Mouse (Mus musculus) embryonic facial prominence, embryonic 11.5 days (tissue): ENCODE results near the gene Nos1ap. TPM values are rescaled to one million over a fixed set of nuclear protein-coding genes. Genes with fewer than 3 reads are reported as not detected.
A peak's percentile ranks its signal among the peaks of the same experiment; 100 is the strongest.

Experiments
- ATAC-seq: fragments of 200-750 bp; cut with Nextera tagmentation; replicated peaks from 2 replicates; pipeline ENCODE4 v1.8.0; 2017; ENCODE audit warnings: low read depth; ENCODE audit not compliant: insufficient number of reproducible peaks, low FRiP score, low TSS enrichment
- DNase-seq: peaks from one replicate; pipeline ENCODE4 v3.0.0-alpha.2; 2015; ENCODE audit warnings: low spot score
- H3K27ac ChIP-seq: fragments of 300-500 bp; sonication (generic); replicated peaks from 2 replicates; pipeline ENCODE4 v1.5.1; 2014; ENCODE audit warnings: mild to moderate bottlenecking, low read depth, low read length, control low read depth
- H3K27me3 ChIP-seq: fragments of 300-500 bp; sonication (generic); 2 replicates; pipeline ENCODE4 v1.6.1; 2014; ENCODE audit warnings: mild to moderate bottlenecking, low read length, moderate library complexity, mixed read lengths; ENCODE audit not compliant: control insufficient read depth, insufficient read depth
- H3K36me3 ChIP-seq: fragments of 300-500 bp; sonication (generic); replicated peaks from 2 replicates; pipeline ENCODE4 v1.6.1; 2014; ENCODE audit warnings: low read depth, mild to moderate bottlenecking, low read length, moderate library complexity, mixed read lengths; ENCODE audit not compliant: control insufficient read depth, insufficient read depth
- H3K4me1 ChIP-seq: fragments of 300-500 bp; sonication (generic); 2 replicates; pipeline ENCODE4 v1.6.1; 2014; ENCODE audit warnings: low read length, mixed read lengths; ENCODE audit not compliant: control insufficient read depth, insufficient read depth
- H3K4me2 ChIP-seq: fragments of 300-500 bp; sonication (generic); 2 replicates; pipeline ENCODE4 v1.6.1; 2014; ENCODE audit warnings: low read depth, mild to moderate bottlenecking, control low read depth, low read length, moderate library complexity
- H3K4me3 ChIP-seq: fragments of 300-500 bp; sonication (generic); 2 replicates; pipeline ENCODE4 v1.5.1; 2014; ENCODE audit warnings: low read depth, low read length, control low read depth
- H3K9ac ChIP-seq: fragments of 300-500 bp; sonication (generic); replicated peaks from 2 replicates; pipeline ENCODE4 v1.6.1; 2014; ENCODE audit warnings: mild to moderate bottlenecking, control low read depth, low read length
- H3K9me3 ChIP-seq: fragments of 300-500 bp; sonication (generic); replicated peaks from 2 replicates; pipeline ENCODE4 v1.6.1; 2016; ENCODE audit warnings: mild to moderate bottlenecking, low read length, inconsistent platforms, mixed read lengths; ENCODE audit not compliant: control insufficient read depth
- WGBS: fragments of 180-500 bp; shearing (Covaris S2); extraction: QIAGEN DNeasy Blood & Tissue Kit; methylation state at CpG from one replicate; pipeline ENCODE4 v1.1.7; 2014; 5-methylcytosine and 5-hydroxymethylcytosine counted together
- polyA plus RNA-seq: library from polyadenylated mRNA; unstranded; fragments of >200 nt; fragmentation: Nextera tagmentation; extraction: Ambion mirVana; gene quantifications from 2 replicates; pipeline ENCODE4 v1.2.1, GENCODE M21; 2014

Nos1ap gene
- polyA plus RNA-seq, 1 experiment from 2014 or later = 5.1 TPM

DNA sequence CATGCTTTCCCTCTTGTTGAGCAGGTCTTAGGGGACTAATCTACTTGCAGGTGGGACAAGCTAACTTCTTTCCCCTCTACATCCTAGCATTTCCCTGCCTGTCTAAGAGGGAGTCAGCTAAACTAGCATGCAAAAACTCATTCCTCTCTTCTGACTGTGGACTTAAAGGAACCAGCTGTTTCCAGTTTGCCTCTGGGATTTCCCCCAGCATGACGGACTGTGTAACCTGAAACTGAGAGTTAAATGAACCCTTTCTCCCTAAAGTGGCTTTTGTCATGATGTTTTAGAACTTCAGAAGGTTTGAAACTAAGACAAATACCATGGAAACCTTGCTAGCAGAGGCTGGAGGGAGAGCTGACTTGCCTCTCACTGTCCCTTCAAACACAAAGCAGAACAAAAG is 127.5 kb downstream of the Nos1ap start:
- Histone ChIP-seq H3K9ac (no peak overlapping the region), H3K4me2 (no peak overlapping the region), H3K27me3 (no peaks in the 10 kb centered on the region), H3K36me3 (no peaks in the 10 kb centered on the region), H3K27ac (no peak overlapping the region), H3K4me3 (no peak overlapping the region), H3K9me3 (no peaks in the 10 kb centered on the region), H3K4me1 (no peaks in the 10 kb centered on the region)
- WGBS = 13% methylated on average over 1 of the region's 1 CpGs
- no peak for ATAC-seq
- DNase-seq = peak; percentile 55

DNA sequence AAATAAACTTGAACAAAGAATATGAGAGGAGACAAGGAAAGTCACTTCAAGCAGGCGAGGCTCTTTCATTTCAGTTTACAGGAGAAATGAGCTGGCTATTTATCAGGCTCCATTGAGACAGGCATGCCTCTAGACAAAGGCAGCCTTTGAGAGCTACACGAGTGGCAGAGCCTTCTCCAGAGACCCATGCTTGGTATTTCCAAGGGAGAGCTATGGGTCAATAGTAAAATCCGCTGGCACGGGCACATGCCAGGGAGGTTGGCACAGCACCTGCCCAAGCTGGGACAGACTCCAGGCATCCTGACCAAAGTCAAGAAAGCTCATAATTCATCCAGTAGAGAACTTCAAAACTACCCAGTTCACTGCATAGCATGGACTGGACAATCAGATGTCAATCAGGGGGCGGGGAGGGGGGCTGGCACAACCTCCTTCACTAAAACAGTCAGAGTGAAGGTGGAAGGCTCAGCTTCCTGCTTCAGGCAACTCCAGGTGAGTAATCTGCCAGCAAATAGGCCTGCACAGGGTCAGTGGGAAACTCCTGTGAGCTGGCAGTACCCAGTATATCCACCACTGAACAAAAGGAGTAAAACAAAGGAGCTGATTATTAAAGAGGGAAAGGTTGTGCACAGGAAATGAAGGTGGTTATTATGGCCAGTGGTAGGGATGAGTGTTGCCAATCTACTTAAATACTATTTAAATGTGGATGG is 129.6 kb downstream of the Nos1ap start:
- Histone ChIP-seq H3K36me3 (no peaks in the 10 kb centered on the region), H3K27ac (no peak overlapping the region)
- no peak for ATAC-seq

DNA sequence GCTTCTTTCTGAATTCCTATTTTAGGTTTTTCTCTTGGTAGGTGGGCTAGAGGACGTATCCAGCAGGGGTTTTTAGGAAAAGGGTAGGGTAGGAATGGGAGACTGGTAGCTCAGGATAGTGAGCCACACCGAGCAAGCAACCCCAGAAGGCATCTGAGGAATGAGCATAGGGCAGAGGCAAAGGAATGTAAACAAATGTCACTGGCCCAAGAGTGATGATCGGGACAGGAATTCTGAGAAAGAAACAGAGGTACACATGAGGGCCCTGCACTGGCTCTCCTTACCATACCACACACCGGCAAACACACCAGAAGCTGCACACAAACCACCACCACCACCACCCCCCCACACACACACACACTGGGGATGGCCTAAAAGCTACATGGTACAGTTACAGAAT is 132.0 kb downstream of the Nos1ap start:
- no peak for ATAC-seq
- Histone ChIP-seq H3K9ac (no peak overlapping the region), H3K4me1 (no peaks in the 10 kb centered on the region), H3K27me3 (no peaks in the 10 kb centered on the region), H3K36me3 (no peaks in the 10 kb centered on the region), H3K4me2 (no peak overlapping the region), H3K9me3 (no peaks in the 10 kb centered on the region), H3K4me3 (no peak overlapping the region), H3K27ac (no peak overlapping the region)
- no peak for DNase-seq
- WGBS = 35% methylated on average over 4 of the region's 4 CpGs

More for the DNA sequence above, 129.6 kb downstream of the Nos1ap start:
- DNase-seq = no peak
- H3K9ac ChIP-seq = no peak overlapping the region
- WGBS = 69% methylated on average over 5 of the region's 5 CpGs
- no peaks in the 10 kb centered on the region for H3K27me3 ChIP-seq
- H3K9me3 ChIP-seq = no peaks in the 10 kb centered on the region
- no peaks in the 10 kb centered on the region for H3K4me1 ChIP-seq
- H3K4me2 ChIP-seq = no peak overlapping the region
- no peak overlapping the region for H3K4me3 ChIP-seq

DNA sequence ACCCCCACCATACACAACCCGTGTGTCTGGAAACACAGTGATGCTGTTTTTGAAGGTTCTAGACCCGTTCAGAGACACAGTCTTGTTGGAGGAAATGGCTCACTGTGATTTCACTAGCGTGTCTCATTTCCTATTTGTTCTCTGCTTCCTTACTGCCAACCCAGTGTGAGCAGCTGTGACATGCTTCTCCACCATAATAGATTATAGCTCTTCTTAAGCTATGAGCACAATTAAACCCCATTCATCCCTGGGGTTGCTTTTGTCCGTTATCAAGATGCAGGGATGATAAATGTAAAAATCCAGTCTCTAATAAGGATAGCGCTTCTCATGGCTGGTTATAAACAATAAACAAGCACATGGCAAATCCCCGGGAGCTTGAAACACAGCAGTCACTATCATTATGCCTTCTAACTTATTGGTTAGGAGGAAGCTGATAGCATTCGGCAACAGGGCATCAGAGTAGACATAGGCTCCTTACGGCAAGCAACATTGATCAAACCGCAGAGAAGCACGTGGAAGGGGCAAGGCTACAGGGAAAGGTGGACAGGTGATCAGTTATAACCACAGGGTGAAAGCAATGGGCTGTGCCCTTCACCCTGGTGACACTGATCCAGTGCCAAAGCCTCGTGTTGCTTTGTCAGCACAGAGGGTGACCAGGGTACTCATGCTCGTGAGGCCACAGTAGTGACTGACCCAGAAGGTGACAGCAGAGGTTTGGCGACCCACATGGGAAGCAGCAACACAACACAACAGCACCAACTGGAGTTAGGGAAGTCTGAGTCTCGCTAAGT is 133.6 kb downstream of the Nos1ap start:
- ATAC-seq = no peak
- H3K9ac ChIP-seq = no peak overlapping the region
- DNase-seq = no peak
- H3K9me3 ChIP-seq = no peaks in the 10 kb centered on the region
- H3K27me3 ChIP-seq = no peaks in the 10 kb centered on the region
- H3K4me3 ChIP-seq = no peak overlapping the region
- H3K4me2 ChIP-seq = no peak overlapping the region
- H3K36me3 ChIP-seq = no peaks in the 10 kb centered on the region
- H3K4me1 ChIP-seq = no peaks in the 10 kb centered on the region
- 90% methylated on average over 14 of the region's 14 CpGs for WGBS
- H3K27ac ChIP-seq = no peak overlapping the region

DNA sequence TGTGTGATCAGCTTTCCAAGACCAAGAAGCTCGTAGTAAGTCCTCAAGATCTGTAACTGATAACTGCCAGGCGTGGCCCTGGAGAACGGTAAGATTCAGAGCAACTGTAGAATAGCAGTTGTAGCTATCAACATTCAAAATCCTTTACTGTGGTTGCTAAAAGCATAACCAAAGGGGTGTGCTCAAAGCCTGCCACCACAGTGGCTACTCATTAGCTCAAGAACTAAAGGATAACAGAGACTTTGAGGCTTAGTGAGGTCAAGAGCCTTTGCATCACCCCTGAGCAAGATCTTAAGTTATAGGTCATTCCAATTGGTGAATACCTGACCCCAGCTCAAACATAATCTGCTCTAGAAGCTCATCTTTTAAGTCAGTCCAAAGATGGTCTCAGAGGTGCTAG is 134.3 kb downstream of the Nos1ap start:
- Histone ChIP-seq H3K27ac (no peak overlapping the region), H3K4me3 (no peak overlapping the region), H3K27me3 (no peaks in the 10 kb centered on the region), H3K4me1 (no peaks in the 10 kb centered on the region), H3K9ac (no peak overlapping the region), H3K36me3 (no peaks in the 10 kb centered on the region), H3K9me3 (no peaks in the 10 kb centered on the region), H3K4me2 (no peak overlapping the region)
- no peak for DNase-seq
- no peak for ATAC-seq
- WGBS = 90% methylated on average over 3 of the region's 3 CpGs

DNA sequence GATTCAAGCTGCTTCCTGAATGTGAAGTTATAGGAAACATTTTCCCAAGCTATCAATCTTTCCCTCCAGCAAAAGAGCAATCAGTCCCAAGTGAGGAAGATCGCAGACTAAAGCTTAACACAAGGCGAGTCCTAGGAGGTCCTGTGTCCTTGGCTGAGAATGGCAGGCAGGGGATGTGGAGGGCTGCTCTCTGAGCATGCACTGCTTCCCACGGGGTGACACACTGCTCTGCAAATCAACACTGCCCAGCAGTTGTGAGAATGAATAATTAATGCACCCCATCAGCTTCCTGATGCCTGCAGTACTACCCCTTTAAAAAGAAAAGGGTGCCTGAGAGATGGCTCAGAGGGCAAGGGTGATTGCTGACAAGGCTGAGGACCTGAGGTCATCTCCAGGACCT is 136.2 kb downstream of the Nos1ap start:
- no peak for ATAC-seq
- no peaks in the 10 kb centered on the region for H3K9me3 ChIP-seq
- no peaks in the 10 kb centered on the region for H3K36me3 ChIP-seq
- no peaks in the 10 kb centered on the region for H3K27me3 ChIP-seq
- no peaks in the 10 kb centered on the region for H3K4me1 ChIP-seq
- no peak overlapping the region for H3K27ac ChIP-seq
- DNase-seq = no peak
- no peak overlapping the region for H3K4me3 ChIP-seq
- WGBS = 67% methylated on average over 3 of the region's 3 CpGs
- no peak overlapping the region for H3K4me2 ChIP-seq
- no peak overlapping the region for H3K9ac ChIP-seq

DNA sequence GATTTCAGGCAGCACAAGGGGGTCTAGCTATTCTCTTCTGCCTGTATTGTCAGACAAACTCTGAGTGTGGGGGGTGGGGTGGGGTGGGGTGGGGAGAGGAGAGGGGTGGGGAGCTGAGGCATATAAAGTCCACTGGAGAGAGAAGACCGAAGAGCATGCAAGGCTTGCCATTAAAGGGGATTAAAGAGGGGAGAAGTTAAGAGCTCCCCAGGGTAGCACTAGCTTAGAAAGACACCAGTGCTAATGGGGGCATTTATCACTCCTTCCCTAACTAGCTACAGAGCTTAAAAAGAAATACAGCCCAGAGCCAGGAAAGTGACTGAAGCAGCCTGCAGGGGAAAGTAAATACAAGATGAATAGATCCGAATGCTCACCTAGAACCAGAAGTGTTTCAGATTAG is 141.4 kb downstream of the Nos1ap start:
- no peak for DNase-seq
- 30% methylated on average over 2 of the region's 2 CpGs for WGBS
- ATAC-seq = no peak
- H3K4me2 ChIP-seq = no peak overlapping the region
- H3K9ac ChIP-seq = no peak overlapping the region
- no peak overlapping the region for H3K4me3 ChIP-seq
- H3K9me3 ChIP-seq = no peaks in the 10 kb centered on the region
- H3K4me1 ChIP-seq = no peaks in the 10 kb centered on the region
- no peaks in the 10 kb centered on the region for H3K36me3 ChIP-seq
- H3K27me3 ChIP-seq = no peaks in the 10 kb centered on the region
- no peak overlapping the region for H3K27ac ChIP-seq

DNA sequence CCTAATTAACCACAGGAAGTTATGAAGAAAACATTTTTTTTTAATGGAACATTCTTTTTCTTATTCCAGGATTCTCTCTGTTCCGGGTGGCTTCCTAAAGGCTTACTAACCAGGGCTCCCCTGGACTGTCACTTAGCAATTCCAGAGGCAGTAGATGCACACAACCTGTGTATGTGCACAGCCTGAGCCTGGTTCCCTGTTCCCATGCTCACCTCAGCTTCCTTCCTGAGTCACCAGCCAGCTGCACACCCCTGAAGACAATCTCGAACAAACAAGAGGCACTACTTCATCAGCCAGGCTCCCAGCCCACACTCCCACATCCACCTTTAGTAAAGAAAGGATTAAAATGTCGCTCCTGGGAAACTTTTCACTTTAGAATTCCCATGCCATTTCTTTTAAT is 144.2 kb downstream of the Nos1ap start:
- WGBS = 60% methylated on average over 3 of the region's 3 CpGs

More for the DNA sequence above, 144.2 kb downstream of the Nos1ap start:
- Histone ChIP-seq H3K9ac (no peak overlapping the region), H3K4me1 (no peaks in the 10 kb centered on the region), H3K4me2 (no peak overlapping the region), H3K36me3 (no peaks in the 10 kb centered on the region), H3K9me3 (no peaks in the 10 kb centered on the region), H3K27ac (no peak overlapping the region), H3K4me3 (no peak overlapping the region), H3K27me3 (no peaks in the 10 kb centered on the region)
- DNase-seq = no peak
- no peak for ATAC-seq
